Comparison of ENCODE assay signal across 17 mouse cellular contexts in genomic region chr1:77183965-77184364, GRCm38 (mm10).
DNase-seq lines count a peak whose midpoint lies in the region; ATAC-seq and TF ChIP-seq lines count a peak whose summit lies in the region.
"Had no signal": no experiment of that assay in that cellular context is flagged by ENCODE, and none has a peak within 500 bp of the region (broad histone marks: within the 10 kb centered on the region; RNA-seq: fewer than 3 reads in every experiment).

No protein-coding gene starts in this region.

- no peak overlapping the region for H3K9ac ChIP-seq in heart, embryonic 12.5 days
- H3K9ac ChIP-seq in liver, embryonic 14.5 days (replicated peaks): no peak overlapping the region
- H3K9ac ChIP-seq: embryonic facial prominence, embryonic 13.5 days; hindbrain, embryonic 15.5 days; neural tube, embryonic 13.5 days had no signal

- ATAC-seq in heart, embryonic 12.5 days (ENCODE audit: insufficient number of reproducible peaks, low FRiP score): no peak
- no peak for ATAC-seq in liver, embryonic 14.5 days (ENCODE audit: insufficient read depth)
- peak; percentile 60; the same call in 1 of the 2 replicates for ATAC-seq in megakaryocyte, adult 5-6 weeks (ENCODE audit: poor library complexity, severe bottlenecking)

- DNase-seq in heart, adult 11 months: peak; percentile 31
- no peak for DNase-seq in liver, embryonic 14.5 days (ENCODE audit: low read depth in 3 of 3, low spot score in 3 of 3)
- DNase-seq in liver: no peak
- peak; percentile 14 for DNase-seq in ES-CJ7 (ENCODE audit: low read depth, low spot score)
- DNase-seq in left cerebral cortex, adult 11 months (ENCODE audit: low spot score): no peak
- no peak for DNase-seq in adrenal gland, adult 2 months
- DNase-seq: adrenal gland, postnatal 36 days; cerebellum, postnatal 25 days; heart, postnatal 14 days; kidney, adult 8-10 months; thymus, adult 2 months had no signal

- peak; percentile 35; the same call in 1 of the 2 replicates for TF ChIP-seq CTCF in liver, embryonic 14.5 days (IDR thresholded peaks at IDR 0.05; ENCODE audit: low read depth)

- no peaks in the 10 kb centered on the region for H3K36me3 ChIP-seq in heart, embryonic 12.5 days
- no peaks in the 10 kb centered on the region for H3K36me3 ChIP-seq in liver, embryonic 14.5 days (replicated peaks; ENCODE audit: control insufficient read depth, insufficient read depth, low read depth)
- H3K36me3 ChIP-seq: embryonic facial prominence, embryonic 13.5 days; G1E; hindbrain, embryonic 15.5 days; neural tube, embryonic 13.5 days had no signal

- no peak overlapping the region for H3K27ac ChIP-seq in heart, embryonic 12.5 days (ENCODE audit: poor library complexity, severe bottlenecking)
- H3K27ac ChIP-seq in liver, embryonic 14.5 days: no peak overlapping the region
- H3K27ac ChIP-seq: embryonic facial prominence, embryonic 13.5 days; hindbrain, embryonic 15.5 days; neural tube, embryonic 13.5 days had no signal

- H3K4me3 ChIP-seq in heart, embryonic 12.5 days: no peak overlapping the region
- no peak overlapping the region for H3K4me3 ChIP-seq in liver, embryonic 14.5 days (ENCODE audit: insufficient read depth in 1 of 2, low read depth in 2 of 2, low read length in 2 of 2)
- H3K4me3 ChIP-seq: embryonic facial prominence, embryonic 13.5 days; hindbrain, embryonic 15.5 days; neural tube, embryonic 13.5 days had no signal

- TF ChIP-seq EP300 in liver, embryonic 14.5 days (IDR thresholded peaks at IDR 0.05; ENCODE audit: low read depth): no peak

- no peaks in the 10 kb centered on the region for H3K9me3 ChIP-seq in heart, embryonic 12.5 days (replicated peaks)
- no peaks in the 10 kb centered on the region for H3K9me3 ChIP-seq in liver, embryonic 14.5 days (ENCODE audit: control insufficient read depth, low read length)
- H3K9me3 ChIP-seq: embryonic facial prominence, embryonic 13.5 days; hindbrain, embryonic 15.5 days; neural tube, embryonic 13.5 days had no signal

- H3K4me2 ChIP-seq in heart, embryonic 12.5 days: no peak overlapping the region
- no peak overlapping the region for H3K4me2 ChIP-seq in liver, embryonic 14.5 days (ENCODE audit: low read depth)
- H3K4me2 ChIP-seq: embryonic facial prominence, embryonic 13.5 days; hindbrain, embryonic 15.5 days; neural tube, embryonic 13.5 days had no signal

- 86% methylated on average over 2 of the region's 2 CpGs for WGBS in heart, embryonic 12.5 days
- WGBS in liver, embryonic 14.5 days (ENCODE audit: insufficient replicate concordance): 66% methylated on average over 2 of the region's 2 CpGs

- no peaks in the 10 kb centered on the region for H3K27me3 ChIP-seq in heart, embryonic 12.5 days (replicated peaks)
- no peaks in the 10 kb centered on the region for H3K27me3 ChIP-seq in liver, embryonic 14.5 days (ENCODE audit: control insufficient read depth, insufficient read depth, low read length)
- H3K27me3 ChIP-seq: embryonic facial prominence, embryonic 13.5 days; hindbrain, embryonic 15.5 days; neural tube, embryonic 13.5 days had no signal

- H3K4me1 ChIP-seq in heart, embryonic 12.5 days (replicated peaks): no peaks in the 10 kb centered on the region
- H3K4me1 ChIP-seq in liver, embryonic 14.5 days (replicated peaks; ENCODE audit: control insufficient read depth in 2 of 2, insufficient read depth in 2 of 2, low read length in 1 of 2): 0 out of 4 replicates have a peak, but pooled peaks cover 0 to 2% of the 10 kb centered on the region in 2 experiments
- H3K4me1 ChIP-seq: hindbrain, embryonic 15.5 days; neural tube, embryonic 13.5 days had no signal

Comparison
In these comparisons a context has a peak if more than half of its experiments do, and no peak if none do; other contexts are left out.
1. DNase-seq: peak in heart, adult 11 months (single experiment) and ES-CJ7 (single experiment); none in liver, embryonic 14.5 days (0 of 3), liver (single experiment), left cerebral cortex, adult 11 months (single experiment) and adrenal gland, adult 2 months (single experiment).